Mouse (Mus musculus) heart, adult 11 months (tissue): ENCODE results near the gene Pigp.

ENCODE experiments used
- DNase-seq: peaks from one replicate; pipeline ENCODE4 v3.0.0; 2022

The Pigp gene

DNA sequence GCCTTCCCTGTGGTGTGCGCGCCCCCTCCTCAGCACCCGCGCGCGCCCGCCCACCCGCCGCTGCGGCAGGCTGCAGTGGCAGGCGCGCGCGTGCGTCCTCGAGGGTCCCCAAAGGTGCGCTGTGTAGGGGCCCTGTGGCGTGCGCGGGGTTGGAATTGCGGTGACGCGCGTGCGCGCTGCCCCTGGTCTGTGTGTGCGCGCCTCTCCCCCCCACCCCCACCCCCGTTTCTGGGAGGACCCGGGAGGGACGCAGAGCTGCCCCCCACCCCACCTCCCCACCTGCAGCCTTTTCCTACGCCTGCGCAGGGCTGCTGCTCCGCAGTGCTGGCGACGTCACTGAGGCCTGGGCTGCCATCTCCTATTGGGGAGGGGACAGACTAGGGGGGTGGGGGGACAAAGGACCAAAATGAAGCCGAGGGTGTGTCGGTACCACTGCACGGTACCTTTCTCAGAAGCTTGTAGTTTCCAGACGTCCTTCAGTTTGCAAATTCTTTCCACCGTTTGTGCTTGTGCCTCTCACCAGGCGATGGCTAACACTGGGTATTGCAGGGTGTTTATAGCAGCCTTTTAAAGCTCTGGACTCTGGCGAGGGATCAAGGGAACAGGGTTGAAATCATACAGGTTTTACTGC lies at the start of gene Pigp:
TSS of gene Pigp (minus strand) at position 542 of the 631 bp plus-strand sequence.
- DNase-seq, result peak; percentile 97

DNA sequence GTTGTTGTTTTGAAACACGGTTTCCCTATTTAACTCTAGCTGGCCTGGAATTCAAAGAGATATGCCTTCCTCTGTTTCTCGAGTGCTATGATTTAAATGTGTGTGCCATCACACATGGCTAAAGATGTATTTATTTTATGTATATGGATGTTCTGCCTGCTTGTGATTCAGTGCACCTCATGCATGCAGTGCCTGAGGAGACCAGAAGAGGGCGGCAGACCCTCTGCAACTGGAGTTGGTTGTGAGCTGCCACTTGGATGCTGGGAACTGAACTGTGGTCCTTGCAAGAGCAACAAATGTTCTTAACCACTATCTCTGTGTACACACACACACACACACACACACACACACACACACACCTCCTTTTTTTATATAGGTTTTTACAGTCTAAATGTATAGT lies 48.9 kb upstream of the Pigp start:
- DNase-seq, result no peak

DNA sequence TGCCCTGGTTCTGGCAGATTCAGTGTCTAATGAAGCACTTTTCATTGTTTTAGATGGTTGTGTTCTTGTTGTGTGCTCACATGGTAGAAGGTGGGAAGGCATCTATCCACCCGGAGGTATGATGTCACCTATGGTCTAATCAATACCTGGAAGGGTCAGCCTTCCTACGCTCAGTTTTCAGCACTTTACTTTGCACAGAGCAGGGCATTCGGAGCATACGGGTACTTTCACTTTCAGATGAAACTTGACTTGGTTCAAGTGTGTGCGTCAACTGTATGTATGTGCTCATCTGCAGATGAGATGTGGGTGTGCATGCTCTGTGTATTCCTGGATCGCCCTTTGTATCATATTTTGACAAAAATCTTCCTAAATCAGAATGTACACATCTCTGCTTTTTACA lies 42.5 kb upstream of the Pigp start:
- DNase-seq, result peak; percentile 67

DNA sequence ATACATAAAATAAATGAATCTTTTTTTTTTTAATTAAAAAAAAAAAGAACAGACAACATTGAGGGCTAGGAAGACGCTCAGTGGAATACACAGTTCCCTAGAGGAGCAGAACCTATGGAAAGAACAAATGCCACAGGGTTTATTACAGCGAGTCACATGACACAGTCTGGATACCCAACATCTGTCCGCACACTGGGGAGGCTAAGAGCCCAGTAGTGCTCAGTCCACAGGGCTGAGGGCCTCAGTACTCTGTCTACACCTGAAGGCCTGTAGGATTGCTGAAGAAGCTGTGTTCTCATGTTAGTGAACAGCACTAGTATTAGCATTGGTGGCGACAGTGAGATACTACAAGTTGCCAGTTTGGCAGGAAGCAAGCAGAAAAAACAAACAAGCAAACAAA lies 41.1 kb upstream of the Pigp start:
- DNase-seq, result peak; percentile 43

DNA sequence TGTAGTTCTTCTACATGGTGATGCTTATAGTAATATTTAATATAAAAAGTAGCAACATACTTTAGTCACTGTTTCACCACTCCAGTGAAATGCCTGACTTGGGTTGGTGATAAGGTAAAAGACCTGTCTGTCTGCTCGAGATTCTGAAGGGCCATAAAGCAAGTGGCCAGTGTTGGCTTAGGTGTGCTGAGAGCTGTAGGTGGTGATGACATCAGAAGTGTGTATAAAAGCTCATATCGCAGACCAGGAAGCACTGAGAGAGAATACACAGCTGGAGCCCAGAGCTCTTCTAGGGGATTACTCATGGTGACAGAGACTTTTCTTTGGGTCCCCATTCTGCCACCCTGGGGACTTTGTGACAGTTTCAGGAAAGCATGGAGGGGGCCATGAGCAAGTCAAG lies 40.6 kb upstream of the Pigp start:
- DNase-seq, result peak; percentile 41

DNA sequence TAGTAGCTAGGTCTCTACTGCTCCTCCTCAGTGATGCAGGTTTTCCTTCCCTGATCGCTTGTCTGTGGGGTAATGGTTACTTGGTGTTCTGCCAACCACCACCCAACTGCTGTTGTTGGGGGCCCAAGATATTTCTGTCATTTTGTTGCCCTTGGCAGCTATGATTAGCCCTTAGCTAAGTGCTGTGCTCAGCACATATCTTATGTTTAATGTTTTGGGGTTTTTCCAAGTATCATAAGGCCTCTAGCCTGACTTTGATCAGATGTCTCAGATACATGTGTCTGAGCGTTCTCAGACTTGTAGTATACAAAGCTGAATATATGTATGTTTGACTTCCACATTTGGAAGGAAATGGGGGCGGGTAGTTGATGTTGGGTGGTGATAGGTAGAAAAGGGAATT lies 39.6 kb upstream of the Pigp start:
- DNase-seq, result peak; percentile 46

DNA sequence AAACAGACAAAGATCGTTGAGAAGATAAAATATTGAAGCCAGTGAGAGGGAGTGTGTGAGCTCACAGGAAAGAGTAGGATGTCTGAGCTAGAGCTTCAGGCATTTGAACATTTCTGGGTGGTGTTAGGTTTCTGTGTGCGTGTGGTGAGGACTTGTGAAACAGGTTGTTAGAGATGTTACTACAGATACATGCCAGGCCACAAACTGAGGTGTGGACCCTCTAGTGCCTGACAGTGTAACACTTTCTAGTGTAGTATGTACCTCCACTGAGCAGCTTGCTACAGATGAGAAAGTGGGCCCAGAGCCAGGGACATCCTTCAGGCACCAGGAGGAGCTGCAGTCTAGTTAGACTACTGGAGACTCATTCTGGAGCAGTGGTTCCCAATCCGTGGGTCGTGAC lies 30.5 kb upstream of the Pigp start:
- no peak for DNase-seq

DNA sequence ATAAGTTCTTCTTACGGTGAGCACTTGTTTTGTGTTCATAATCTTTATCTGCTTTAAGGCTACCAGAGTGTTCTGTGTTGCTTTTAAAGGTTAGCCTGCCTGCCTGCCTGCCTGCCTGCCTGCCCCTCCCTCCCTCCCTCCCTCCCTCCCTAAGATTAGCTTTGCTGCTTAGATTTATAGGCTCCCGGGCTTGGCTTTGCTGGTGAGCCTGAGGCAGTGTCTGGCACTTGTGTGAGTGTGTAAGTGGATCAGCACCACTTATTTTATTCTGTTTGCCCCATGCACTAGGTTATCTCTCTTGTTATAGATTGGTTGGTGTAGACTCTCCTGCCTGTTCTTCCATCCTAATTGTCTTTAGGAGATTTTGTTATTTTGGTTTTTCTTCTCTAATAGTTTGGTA lies 30.0 kb upstream of the Pigp start:
- no peak for DNase-seq

DNA sequence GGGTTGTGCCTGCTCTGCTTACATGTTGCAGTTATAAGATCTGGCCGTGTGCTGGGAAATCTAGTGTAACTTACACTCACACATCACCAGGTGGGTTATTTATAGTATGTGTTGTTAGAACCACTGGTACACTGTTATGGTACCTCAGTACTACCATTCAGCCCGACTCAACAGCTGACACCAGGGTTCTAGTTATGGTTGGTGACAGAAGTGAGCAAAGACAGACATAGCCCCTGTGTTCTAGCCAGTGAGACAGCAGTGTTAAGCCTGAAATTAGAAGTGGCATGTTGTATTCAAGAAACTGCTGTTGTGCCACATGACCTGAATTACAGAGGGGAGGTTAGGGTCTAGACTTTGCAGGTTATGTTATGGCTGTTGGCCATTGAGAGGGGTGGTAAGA lies 27.5 kb upstream of the Pigp start:
- DNase-seq, result no peak

DNA sequence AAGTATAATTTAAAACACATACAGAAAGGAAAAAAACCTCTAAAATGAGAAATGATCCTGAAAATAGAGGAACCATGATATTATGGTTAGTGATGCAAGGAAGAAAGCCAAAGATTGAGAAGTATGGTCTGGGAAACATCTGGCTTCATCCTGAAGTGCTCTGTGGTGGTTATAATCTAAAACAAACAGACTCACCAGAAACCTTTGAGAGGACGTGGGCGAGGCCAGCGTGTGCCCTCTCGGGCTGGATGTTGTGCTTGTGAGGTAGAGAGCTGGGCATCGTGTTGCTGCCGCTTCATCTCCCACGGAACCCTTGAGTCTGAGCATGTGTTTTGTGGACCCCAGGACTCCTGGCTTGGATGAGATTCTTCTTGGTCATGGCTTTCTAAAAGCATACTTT lies 25.0 kb upstream of the Pigp start:
- no peak for DNase-seq

DNA sequence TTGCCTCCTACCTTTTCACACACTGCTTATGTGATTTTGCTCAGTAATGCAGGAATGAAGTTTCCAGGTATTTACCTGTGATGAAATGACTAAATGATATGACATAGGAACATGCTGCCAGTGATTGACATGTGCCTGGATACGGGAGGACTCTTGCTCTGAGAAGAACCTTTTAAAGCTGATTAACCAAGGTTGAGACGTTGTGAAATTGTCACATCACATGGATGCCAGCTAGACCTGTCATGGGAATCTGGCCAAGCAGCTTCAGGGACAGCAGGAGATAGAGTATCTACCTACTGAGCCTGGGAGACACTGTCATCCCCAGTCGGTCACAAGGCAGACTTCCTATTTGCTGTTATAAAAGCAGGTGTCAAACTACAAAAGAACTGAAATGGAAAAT lies 23.4 kb upstream of the Pigp start:
- no peak for DNase-seq

DNA sequence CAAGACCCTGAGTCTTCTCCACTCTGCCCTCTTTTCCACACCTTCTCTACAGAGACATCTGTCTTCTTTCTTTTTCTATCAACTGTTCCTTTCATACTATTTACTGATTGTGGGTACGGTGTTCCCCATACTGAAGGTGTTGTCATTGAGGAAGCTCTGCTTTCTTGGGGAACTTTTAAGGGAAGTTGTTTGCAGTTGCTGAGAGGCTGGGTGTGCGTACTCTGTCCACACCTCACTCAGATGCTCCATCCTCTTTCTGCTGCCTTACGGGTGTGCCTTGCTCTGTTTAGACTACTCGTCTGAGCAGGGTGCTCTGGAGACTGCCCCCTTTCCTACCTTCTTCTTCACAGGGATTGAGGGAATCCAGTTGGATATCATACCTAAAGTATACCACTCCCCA lies 20.7 kb upstream of the Pigp start:
- no peak for DNase-seq

DNA sequence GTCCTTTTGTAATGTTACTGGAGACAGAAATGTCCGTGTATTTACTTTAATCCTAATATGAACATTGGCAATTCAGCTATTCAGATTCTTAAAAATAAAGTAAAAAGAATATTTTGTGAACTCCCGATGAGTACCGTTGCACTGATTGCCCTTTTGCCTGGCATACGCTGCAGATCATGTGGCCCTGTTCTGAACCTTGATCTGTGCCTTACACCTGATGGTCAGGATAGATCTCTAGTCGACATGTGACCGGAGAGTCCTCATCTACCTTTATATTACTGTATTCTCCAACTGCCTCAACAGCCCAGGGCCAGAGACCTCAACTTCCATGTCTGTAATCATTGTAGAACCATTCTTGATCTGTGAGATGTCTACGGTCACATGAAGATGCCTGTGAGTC lies 16.0 kb upstream of the Pigp start:
- DNase-seq, result no peak

DNA sequence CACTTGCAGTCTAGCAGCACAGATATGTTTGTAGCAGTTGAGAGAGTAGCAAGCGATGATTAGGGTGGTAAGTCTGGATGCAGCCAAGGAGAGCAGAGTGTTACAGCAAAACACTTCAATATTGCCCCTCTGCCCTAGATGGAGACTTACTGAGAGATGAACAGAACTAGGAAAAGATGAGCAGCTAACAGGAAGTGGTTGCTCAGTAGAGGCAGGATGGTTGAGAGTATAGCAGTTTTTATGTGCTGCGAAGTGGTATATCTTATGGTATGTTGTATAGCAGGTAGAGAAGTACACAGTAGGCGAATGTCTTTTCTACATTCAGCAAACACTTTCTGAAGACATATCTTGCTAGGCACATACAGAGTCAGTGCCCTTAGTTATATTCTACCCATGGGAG lies 11.6 kb upstream of the Pigp start:
- no peak for DNase-seq

DNA sequence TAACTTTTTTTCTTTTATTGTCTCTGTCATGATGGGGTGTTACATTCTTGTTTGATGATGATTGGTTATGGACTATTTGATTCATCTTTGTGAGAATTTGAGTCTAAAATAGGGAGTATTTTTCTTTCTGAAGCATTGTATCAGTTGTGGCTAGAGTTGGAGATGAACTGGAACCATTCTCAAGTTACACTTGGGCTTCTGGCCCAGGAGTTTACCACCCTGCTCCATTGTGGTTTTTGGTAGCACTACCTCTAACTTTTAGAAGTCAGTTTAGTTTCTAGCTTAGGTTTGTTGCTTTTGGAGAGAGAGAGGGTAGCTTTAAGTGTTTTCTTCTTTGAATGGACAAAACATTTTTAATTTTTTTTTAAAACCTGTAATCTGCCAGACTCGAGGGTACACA lies 7.7 kb upstream of the Pigp start:
- DNase-seq, result no peak

DNA sequence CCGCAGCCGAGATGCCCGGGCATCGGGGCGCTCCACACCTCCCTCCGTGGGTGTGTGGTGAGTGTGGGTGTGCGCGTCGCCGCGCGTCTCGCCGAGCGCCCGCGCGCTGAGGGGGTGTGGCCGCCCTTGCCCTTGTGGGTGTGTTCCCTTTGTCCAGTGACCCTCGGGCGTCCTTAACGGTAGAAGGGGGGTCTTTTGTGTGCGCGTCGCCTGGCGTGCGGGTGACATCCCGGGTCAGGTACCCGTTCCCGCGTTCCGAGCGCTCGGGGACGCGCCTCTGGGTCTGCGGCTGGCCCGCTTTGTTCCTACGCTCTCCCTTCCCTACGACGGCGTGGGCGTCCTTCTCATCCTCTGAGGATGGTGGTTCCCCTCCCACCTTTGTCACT lies 734 bp downstream of the Pigp start:
- peak; percentile 99 for DNase-seq

DNA sequence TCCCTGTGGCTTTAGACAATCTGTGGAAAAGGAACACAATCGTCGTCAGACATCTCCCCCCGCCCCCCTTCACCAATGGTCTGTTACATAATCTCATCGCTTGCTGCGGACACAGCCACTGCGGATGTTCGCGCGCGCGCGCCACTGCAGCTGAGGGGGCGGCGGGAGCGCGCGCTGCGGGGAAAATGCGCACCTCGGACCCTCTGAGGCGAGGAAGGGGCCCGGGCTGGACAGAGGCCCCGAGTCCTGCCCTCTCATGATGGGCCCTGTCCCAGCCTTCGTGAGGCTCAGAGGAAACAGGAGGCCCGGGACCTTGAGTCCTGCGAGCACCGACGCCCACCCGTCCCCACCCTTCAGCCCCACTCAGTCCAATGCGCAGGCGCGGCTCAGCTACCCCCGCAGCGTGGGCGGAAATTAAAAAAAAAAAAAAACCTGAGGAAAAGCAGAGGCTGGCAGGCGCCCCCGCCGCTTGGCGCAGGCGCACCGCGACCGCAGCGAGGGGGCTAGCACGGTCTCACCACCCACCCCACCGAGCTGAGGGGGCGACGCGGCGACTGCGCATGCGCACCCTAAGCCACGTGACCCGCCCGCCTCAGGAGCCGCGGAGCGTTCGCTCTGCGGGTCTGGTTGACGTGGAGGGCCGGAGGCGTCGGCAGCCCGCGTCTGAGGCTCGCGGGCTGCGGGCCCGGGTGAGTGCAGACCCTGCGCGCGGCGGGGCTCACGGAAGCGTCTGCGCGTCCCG lies 1.3 kb downstream of the Pigp start, which contains the start of gene Ttc3:
TSS of gene Ttc3 (plus strand) at position 446 of the 742 bp plus-strand sequence.
- peak; percentile 100 for DNase-seq

DNA sequence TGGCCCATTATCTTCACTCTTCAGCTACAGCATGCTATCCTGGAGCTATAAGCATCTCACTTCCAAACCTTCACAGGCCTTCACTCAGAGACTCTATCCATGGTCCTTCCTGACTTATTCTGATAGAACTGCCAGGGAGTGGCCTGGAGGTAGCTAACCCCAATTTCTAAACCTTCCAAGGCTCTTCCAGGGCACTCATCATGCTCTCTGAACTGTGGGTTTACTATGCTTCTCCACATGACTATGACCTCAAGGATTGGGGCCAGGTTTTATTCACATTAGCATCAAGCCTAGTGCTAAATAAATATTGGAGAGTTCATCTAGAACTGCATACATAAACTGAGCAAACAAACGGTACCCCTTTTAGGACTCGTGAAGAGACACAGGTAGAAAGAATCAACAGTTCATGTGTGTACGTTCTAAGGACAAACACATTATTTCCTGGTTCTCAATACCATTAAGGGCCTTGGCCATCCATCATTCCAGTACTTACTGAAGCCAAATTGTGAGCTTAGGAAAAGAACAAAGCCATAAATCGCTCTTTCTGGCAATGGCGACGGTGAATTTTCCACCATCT lies 2.0 kb downstream of the Pigp start:
- peak; percentile 91 for DNase-seq

DNA sequence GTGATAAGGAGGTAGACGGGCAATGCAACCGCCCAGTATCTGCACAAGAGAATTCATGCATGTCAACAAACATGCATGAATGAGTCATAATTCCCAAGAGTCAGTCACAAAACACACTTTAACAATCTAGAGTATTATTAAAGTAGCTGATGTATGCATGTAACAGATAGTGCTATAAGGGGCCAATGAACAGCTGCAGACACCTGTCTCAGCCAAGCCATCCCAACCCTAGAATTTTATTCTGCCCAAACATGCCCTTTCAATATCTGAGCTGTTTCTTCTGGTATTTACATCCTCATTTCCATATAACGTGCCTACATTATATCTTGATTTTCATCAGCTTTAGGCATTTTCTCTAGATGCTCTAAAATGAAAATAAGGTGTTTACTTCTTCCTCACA lies 6.2 kb downstream of the Pigp start:
- DNase-seq, result no peak

DNA sequence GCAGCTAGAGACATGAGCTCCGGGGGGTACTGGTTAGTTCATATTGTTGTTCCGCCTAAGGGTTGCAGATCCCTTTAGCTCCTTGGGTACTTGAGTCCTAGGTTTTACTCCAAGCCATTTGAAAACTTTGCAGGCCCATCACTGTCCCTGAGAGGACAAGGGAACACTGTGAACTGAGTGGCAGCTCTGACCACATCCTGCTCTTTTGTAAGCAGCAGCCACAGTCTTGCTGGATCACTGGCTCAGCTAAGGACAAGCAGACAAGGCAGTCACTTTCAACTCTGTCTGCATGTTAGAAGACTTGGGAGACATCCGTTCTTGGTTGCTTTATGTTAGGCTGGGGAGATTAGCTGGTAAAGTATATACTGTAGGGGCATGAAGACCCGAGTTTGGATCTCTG lies 7.8 kb downstream of the Pigp start:
- DNase-seq, result no peak

DNA sequence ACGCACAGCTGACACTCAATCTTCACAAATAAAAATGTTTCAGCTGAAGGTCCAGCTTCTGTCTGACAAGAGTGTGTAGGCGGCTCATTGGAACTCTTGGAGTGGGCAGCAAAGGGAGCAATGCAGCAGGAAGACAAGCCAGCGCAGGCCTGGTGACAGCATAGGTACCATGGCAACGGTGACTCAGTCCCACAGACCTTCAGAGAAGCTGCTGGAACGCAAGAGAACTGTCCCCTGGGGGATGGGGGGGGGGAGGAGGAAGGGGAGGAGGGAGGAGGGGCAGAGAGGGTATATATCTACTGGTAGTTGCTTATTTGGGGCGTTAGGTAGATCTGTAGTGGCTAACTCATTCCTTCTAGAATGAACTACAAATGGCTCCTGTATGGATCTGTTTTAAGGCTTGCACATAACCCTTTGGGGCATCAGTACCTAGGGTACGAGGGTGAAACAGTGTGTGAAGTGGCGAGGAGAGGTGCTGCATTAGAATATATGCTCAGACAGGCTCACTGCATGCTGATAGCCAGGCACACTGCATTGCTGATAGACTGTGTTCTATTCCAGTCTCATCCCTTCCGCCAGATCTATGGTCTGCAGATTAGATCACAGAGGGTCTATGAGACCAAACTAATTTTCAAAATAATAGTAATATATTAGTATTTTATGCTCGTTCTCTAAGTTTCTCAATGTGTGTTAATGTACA lies 9.3 kb downstream of the Pigp start:
- peak; percentile 97 for DNase-seq

DNA sequence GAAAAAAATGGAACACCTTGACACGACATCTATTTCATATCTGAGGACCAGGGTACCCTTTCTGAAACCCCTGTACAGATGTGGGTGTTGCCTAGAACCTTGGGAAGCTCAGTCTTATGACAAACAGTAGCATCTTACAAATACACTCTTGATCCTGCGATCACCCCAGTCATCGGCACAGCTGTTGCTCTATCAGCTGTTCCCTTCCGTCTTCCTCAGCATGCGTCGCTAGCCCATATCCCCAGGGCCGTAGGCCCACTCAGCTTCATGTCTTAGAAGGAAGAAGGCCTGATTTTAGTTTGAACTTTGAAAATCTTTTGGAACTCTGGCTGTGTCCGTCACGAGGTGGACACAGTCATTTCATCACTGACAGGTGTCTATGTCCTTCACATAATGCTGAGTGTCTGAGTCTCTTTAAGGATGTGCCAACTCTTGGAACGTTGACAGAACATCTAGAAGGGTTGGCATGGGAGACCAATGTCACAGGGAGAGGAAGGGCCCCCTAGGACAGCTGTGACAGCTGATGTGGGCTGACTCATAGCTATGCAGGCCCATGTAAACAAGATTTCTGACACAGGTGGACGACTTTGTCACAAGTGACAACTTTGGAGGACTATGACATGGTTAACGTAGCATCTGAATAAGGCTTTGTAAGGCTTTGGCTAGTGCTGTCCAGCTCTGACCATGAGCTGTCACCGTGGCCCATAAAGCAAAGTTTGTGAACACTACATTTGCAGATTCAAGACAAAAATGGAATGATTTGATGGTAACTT lies 10.9 kb downstream of the Pigp start:
- no peak for DNase-seq

DNA sequence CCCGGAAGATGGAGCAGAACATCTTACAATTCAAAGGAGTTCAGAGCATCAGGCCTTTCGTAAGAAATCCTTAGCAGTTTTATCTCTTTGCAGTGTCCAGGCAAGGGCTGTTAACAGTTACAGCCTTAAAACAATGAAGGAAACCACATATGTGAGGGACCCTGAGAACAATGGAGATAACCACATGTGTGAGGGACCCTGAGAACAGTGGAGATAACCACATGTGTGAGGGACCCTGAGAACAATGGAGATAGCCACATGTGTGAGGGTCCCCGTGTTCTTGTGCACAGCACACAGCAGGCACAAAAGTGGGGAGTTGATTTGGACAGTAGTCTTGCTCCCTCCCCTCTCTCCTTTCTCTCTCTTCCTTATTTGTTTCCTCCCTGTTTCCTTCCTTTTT lies 13.6 kb downstream of the Pigp start:
- peak; percentile 19 for DNase-seq
